ENCODE assay signal across 13 mouse cellular contexts in the genomic region with DNA sequence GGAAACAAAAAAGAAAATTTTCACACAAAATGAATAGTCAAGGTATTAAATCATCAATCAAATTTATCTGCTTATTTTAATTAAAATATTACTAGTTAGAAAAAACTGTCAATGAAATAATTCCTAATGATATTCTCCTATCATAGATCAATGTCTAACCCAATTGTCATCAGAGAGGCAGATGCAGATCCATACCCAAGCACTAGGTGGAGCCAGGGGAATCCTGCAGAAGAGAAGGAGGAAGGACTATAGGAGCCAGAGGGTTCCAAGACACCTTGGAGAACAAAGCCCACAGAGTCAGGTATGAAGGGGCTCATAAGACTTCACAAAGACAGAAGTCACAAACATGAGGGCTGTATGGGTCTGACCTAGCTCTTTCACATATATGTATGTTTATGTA.
DNase-seq lines count a peak whose midpoint lies in the region; ATAC-seq and TF ChIP-seq lines count a peak whose summit lies in the region.
"Had no signal": no experiment of that assay in that cellular context is flagged by ENCODE, and none has a peak within 500 bp of the region (broad histone marks: within the 10 kb centered on the region; RNA-seq: fewer than 3 reads in every experiment).

No protein-coding gene starts in this region.

- TF ChIP-seq RAD21 in CH12.LX (IDR thresholded peaks at IDR 0.05; ENCODE audit: low read depth, low read length) = peak; percentile 41

- no peak overlapping the region for H3K27ac ChIP-seq in kidney, embryonic 14.5 days (ENCODE audit: low read depth, low read length)
- H3K27ac ChIP-seq in CH12.LX (ENCODE audit: insufficient read depth, low read depth) = no peak overlapping the region
- H3K27ac ChIP-seq in lung, postnatal 0 days (ENCODE audit: low read length) = no peak overlapping the region
- H3K27ac ChIP-seq: limb, embryonic 15.5 days; midbrain, embryonic 13.5 days had no signal

- no peak overlapping the region for H3K9ac ChIP-seq in kidney, embryonic 14.5 days (ENCODE audit: low read depth, low read length)
- H3K9ac ChIP-seq in CH12.LX (ENCODE audit: insufficient read depth, low read depth) = no peak overlapping the region
- no peak overlapping the region for H3K9ac ChIP-seq in lung, postnatal 0 days (replicated peaks; ENCODE audit: low read depth)
- H3K9ac ChIP-seq: limb, embryonic 15.5 days; midbrain, embryonic 13.5 days had no signal

- H3K27me3 ChIP-seq in kidney, embryonic 14.5 days (ENCODE audit: control insufficient read depth, insufficient read depth, low read length) = no peaks in the 10 kb centered on the region
- no peaks in the 10 kb centered on the region for H3K27me3 ChIP-seq in CH12.LX (replicated peaks)
- no peaks in the 10 kb centered on the region for H3K27me3 ChIP-seq in lung, postnatal 0 days (replicated peaks; ENCODE audit: insufficient read depth, low read length)
- H3K27me3 ChIP-seq: limb, embryonic 15.5 days; midbrain, embryonic 13.5 days had no signal

- no peak overlapping the region for H3K4me2 ChIP-seq in kidney, embryonic 14.5 days (replicated peaks; ENCODE audit: low read depth, low read length)
- no peak overlapping the region for H3K4me2 ChIP-seq in CH12.LX (ENCODE audit: insufficient read depth, low read depth, poor library complexity, severe bottlenecking)
- no peak overlapping the region for H3K4me2 ChIP-seq in lung, postnatal 0 days (replicated peaks; ENCODE audit: low read depth, low read length)
- H3K4me2 ChIP-seq: limb, embryonic 15.5 days; midbrain, embryonic 13.5 days had no signal

- no peak for TF ChIP-seq EP300 in CH12.LX (IDR thresholded peaks at IDR 0.05; ENCODE audit: low read length)
- TF ChIP-seq EP300 in lung, postnatal 0 days (IDR thresholded peaks at IDR 0.05) = no peak

- dilution Hi-C loops in CH12.LX (cut with MboI; ENCODE audit: extremely low pct_ligation_motif_present, extremely low pct_unique_long_range_greater_than_20kb, low sequenced_read_pairs) = no loop called here

- H3K4me1 ChIP-seq in kidney, embryonic 14.5 days (ENCODE audit: control insufficient read depth, insufficient read depth, low read length) = no peaks in the 10 kb centered on the region
- H3K4me1 ChIP-seq in CH12.LX (ENCODE audit: control insufficient read depth in 1 of 2, insufficient read depth in 2 of 2) = no peaks in the 10 kb centered on the region
- no peaks in the 10 kb centered on the region for H3K4me1 ChIP-seq in lung, postnatal 0 days (ENCODE audit: insufficient read depth, low read depth, low read length)
- H3K4me1 ChIP-seq: limb, embryonic 15.5 days; midbrain, embryonic 13.5 days had no signal

- in situ Hi-C loops in CH12.LX (cut with MboI; ENCODE audit: low pct_ligation_motif_present, low pct_unique_long_range_greater_than_20kb, low sequenced_read_pairs) = no loop called here

- H3K9me3 ChIP-seq in kidney, embryonic 14.5 days (ENCODE audit: control insufficient read depth, low read length) = no peaks in the 10 kb centered on the region
- H3K9me3 ChIP-seq in CH12.LX (replicated peaks; ENCODE audit: low read length) = no peaks in the 10 kb centered on the region
- no peaks in the 10 kb centered on the region for H3K9me3 ChIP-seq in lung, postnatal 0 days (ENCODE audit: low read length)
- H3K9me3 ChIP-seq: limb, embryonic 15.5 days; midbrain, embryonic 13.5 days had no signal

- no peak for TF ChIP-seq POLR2A in CH12.LX (IDR thresholded peaks at IDR 0.05; ENCODE audit: low read depth, low read length)

- no peaks in the 10 kb centered on the region for H3K36me3 ChIP-seq in kidney, embryonic 14.5 days (ENCODE audit: control insufficient read depth, insufficient read depth, low read length)
- no peaks in the 10 kb centered on the region for H3K36me3 ChIP-seq in CH12.LX (replicated peaks in 1 of 2; ENCODE audit: control insufficient read depth in 1 of 2, insufficient read depth in 1 of 2, low read length in 1 of 2)
- no peaks in the 10 kb centered on the region for H3K36me3 ChIP-seq in lung, postnatal 0 days (ENCODE audit: insufficient read depth, low read length)
- H3K36me3 ChIP-seq: limb, embryonic 15.5 days; midbrain, embryonic 13.5 days had no signal

- no peak for ATAC-seq in kidney, embryonic 14.5 days (ENCODE audit: low FRiP score, low TSS enrichment)
- ATAC-seq in lung, postnatal 0 days = no peak
- ATAC-seq: midbrain, embryonic 13.5 days had no signal

- TF ChIP-seq CTCF in CH12.LX (conservative IDR thresholded peaks at IDR 0.05 in 1 of 2, IDR thresholded peaks at IDR 0.05 in 1 of 2; ENCODE audit: low read depth in 2 of 2, low read length in 2 of 2) = peak; percentile 14 to 60; a peak in 2 of 4 replicates
- peak; percentile 59 for TF ChIP-seq CTCF in lung, postnatal 0 days (IDR thresholded peaks at IDR 0.05)

- no peak overlapping the region for H3K4me3 ChIP-seq in kidney, embryonic 14.5 days (ENCODE audit: low read length)
- no peak overlapping the region for H3K4me3 ChIP-seq in CH12.LX (replicated peaks in 1 of 3; ENCODE audit: low read depth in 2 of 3, low read length in 2 of 3, poor library complexity in 1 of 3)
- H3K4me3 ChIP-seq in lung, postnatal 0 days (ENCODE audit: low read depth, low read length) = no peak overlapping the region
- H3K4me3 ChIP-seq: limb, embryonic 15.5 days; midbrain, embryonic 13.5 days had no signal

- no peaks in the 10 kb centered on the region for H3K79me2 ChIP-seq in CH12.LX (replicated peaks; ENCODE audit: control insufficient read depth, extremely low read depth, insufficient read depth, poor library complexity, severe bottlenecking)

- DNase-seq in adrenal gland, postnatal 14 days = peak; percentile 11
- no peak for DNase-seq in adrenal gland, adult 8-10 months
- DNase-seq in kidney, postnatal 14 days = peak; percentile 0
- peak; percentile 9 for DNase-seq in CH12.LX (ENCODE audit: extremely low read depth)
- peak; percentile 5 for DNase-seq in lung, postnatal 0 days (ENCODE audit: low spot score)
- no peak for DNase-seq in ovary, postnatal 10 days (ENCODE audit: low spot score)
- DNase-seq in yolk sac, embryonic 10.5 days (ENCODE audit: low spot score) = no peak
- DNase-seq: B cell, adult 2 months; heart, postnatal 4 days; thymus, postnatal 25 days had no signal

TF ChIP-seq in CH12.LX, 34 proteins besides CTCF, POLR2A, EP300 and RAD21:
- TF ChIP-seq ZC3H11A (IDR thresholded peaks at IDR 0.05; ENCODE audit: low read depth, low read length) = no peak
- TF ChIP-seq SMC3 (IDR thresholded peaks at IDR 0.05; ENCODE audit: low read depth, low read length) = peak; percentile 54

Comparison
In these comparisons a context has a peak if more than half of its experiments do, and no peak if none do; other contexts are left out.
1. DNase-seq: peak in adrenal gland, postnatal 14 days (single experiment), kidney, postnatal 14 days (single experiment), CH12.LX (single experiment) and lung, postnatal 0 days (single experiment); none in adrenal gland, adult 8-10 months (single experiment), ovary, postnatal 10 days (single experiment) and yolk sac, embryonic 10.5 days (single experiment).